Mouse (Mus musculus): Measurements from ENCODE around the gene Map3k5.

Gene Map3k5

DNA sequence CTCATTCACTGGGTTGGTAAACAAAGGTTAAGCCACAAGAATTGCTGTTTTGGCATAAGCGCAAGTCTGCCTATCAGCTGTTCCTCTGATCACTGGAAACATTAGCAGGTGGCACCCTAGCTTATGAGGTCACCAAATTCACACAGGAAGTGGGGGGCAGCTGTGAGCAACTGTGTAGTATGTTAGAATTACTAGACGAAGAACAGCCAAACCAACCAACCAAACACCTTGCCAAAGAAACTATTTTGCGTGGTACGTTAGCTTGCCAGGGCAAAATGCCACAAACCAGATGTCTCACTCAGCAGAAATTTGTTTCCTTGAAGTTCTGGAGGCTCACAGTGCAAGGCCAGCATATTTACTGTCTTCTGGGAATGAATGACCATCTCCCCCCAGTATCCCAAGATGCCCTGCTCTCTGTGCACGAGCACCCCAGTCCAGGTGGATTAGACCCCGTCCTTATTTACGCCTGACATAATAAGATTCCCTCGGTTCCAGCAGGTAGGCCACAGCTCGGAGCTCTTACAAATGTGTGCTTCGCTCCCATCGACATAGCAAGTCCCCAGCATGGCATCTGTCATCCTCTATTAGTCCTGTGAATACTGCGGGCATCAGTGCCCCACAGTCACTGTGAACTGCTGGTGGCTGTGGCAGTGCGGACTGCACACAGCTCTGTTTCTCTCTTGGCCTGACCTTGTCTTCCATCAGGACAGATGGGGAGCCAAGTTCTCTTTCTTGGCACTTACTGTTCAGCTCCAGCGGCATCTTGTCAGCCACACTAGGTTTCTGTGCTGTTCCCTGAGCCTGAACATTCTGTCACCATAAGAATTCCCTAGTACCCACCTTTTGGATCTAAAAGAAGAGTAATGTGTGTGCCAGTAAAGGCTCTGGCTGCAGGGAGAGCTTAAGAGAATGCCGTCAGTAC lies 185.5 kb downstream of the Map3k5 start:
- DNase-seq, result no peak

- no peak for DNase-seq
Observed at GRCm38 (mm10) chr10:20121981-20122380, 187.7 kb downstream of the Map3k5 start.

DNA sequence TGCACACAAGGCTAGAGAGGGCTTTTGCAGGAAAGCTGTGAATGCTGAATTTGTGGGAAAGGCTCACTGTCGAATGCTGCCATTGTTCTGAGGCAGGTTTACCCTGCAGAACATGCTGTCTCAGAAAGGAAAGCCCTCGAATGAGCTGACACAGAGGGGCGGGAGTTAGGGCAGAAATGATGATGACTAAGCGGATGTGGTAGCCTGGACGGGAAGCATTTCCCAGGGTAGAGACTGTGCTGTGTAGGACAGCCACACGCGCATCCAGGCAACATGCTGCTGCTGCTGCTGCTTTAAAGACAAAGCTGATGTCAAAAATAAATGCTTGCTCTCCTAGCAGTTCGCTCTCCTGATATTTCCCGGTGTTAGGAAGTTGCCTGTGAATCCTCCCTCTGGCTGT lies 189.1 kb downstream of the Map3k5 start:
- no peak for DNase-seq

- no peak for DNase-seq
Observed at GRCm38 (mm10) chr10:20124576-20124975, 190.3 kb downstream of the Map3k5 start.

GRCm38 (mm10) chr10:20125226-20125625 lies 191.0 kb downstream of the Map3k5 start:
- DNase-seq, result peak; percentile 81

DNA sequence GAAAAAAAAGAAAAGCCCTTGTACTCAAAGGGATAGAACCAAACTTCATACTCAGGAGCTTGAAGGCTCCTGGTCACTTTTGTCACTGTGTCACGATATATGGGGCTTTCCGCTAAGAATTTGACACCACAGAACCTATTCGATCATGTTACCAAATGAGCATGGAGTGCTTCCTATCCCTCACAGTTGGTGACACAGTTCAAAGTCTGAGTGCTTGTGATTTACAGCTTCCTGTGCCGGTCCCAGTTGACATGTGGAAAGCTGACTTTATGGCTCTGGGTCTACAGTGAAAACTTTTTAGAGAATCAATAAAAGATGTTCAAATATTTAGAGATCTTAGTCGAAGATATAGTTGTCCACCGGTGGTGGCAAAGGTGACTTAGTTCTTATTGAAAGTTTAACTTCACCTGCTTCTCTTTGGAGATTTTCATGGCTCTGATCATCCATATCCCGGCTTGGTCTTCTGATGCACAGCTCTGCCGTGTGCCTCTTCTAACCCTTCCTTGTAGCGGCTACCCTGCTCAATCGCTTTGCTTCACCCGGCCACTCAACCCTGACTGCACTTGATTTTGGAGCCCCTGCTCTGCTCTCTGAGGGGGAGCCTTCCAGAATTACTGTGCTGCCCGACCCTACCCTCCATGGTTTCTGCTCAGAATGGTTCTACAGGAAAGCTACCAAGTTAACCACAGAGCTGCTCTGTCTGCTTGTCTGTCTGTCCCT lies 198.8 kb downstream of the Map3k5 start:
- no peak for DNase-seq

GRCm38 (mm10) chr10:20135350-20136058 lies 201.2 kb downstream of the Map3k5 start:
- no peak for DNase-seq

DNA sequence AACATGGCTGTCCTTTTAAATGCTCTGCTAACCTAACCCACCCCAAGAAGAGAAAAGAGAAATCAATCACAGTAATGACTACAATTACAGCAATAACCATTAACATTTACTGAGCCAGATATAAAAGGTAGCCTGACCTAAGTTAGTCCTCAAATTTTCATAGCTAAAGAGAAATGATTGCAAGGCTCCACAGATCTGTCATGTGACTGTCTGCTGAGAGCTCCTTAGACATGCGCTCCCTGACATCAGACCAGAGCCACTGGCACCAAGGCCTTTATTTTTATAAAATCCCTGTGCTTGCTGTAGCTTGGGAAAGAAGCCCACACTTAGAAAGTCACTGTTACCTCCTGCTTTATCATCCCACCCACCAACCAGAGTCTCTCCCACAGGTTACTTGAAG lies 202.2 kb downstream of the Map3k5 start:
- DNase-seq, result no peak

DNA sequence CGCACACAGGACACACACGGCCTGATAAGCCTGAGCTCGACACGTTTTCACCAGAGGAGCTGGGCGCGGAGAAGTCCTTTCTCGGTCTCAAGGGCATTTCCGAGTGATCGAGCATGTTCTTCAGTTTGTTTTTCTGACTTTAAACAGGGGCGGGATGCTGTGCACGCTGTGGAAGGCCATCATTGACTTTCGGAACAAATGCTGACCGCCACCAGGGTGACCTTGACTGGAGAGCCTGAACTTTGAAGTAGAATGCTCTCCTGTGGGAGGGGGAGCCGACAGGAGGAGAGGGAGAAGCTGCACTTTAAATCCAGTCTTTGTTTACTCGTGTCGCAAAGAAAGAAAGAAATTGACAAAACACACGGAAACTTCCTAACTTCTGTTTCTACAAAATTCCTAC lies 207.1 kb downstream of the Map3k5 start:
- DNase-seq, result no peak

GRCm38 (mm10) chr10:20148130-20148772 lies 214.0 kb downstream of the Map3k5 start, which contains the start of gene Map7:
Map7 (plus strand) TSS chr10:20148471.
- DNase-seq, result peak; percentile 50

GRCm38 (mm10) chr10:20148773-20149120 lies 214.5 kb downstream of the Map3k5 start:
- DNase-seq, result peak; percentile 74

- peak; percentile 79 for DNase-seq
Observed at GRCm38 (mm10) chr10:20149121-20149834, 215.0 kb downstream of the Map3k5 start.

GRCm38 (mm10) chr10:20149835-20150355 lies 215.6 kb downstream of the Map3k5 start:
- no peak for DNase-seq

DNA sequence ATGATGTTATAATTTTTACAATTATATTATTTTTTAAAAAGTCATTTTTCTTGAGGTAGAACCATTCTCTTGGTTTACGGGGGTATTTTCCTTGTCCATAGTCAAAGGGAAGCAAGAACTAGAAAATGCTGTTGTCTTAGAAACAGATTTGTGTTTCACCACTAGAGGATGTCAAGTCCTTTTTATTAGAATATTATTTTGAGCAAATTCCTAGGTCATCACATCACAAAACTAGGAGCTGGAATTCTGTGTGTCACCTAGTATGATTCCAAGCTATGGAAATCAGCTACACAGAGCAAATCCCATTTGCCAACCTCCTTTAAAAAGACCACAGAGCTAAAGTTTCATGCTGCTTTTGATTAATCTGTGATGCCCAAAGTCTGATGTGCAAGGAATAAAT lies 217.9 kb downstream of the Map3k5 start:
- no peak for DNase-seq

DNA sequence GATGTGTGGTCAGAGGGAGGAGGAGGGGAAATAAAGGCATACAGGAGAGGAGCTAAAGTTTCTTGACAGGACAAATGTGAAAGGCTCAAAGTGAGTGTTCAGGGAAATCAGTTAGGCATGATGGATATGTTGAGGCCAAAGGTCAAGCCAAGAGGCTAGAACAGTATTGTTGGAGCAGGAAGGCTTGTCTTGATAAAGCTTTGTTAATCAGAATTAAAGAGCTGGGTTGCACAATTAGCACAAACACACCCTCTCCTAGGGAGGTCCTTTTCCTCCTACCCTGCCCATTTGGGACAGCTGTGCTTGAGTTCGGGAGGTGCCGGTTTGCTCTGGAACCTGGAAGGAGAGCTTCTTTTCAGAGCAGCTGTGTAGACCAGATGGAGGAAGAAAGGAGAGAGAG lies 219.2 kb downstream of the Map3k5 start:
- no peak for DNase-seq

- DNase-seq, result no peak
Observed at GRCm38 (mm10) chr10:20155401-20155800, 221.1 kb downstream of the Map3k5 start.

DNA sequence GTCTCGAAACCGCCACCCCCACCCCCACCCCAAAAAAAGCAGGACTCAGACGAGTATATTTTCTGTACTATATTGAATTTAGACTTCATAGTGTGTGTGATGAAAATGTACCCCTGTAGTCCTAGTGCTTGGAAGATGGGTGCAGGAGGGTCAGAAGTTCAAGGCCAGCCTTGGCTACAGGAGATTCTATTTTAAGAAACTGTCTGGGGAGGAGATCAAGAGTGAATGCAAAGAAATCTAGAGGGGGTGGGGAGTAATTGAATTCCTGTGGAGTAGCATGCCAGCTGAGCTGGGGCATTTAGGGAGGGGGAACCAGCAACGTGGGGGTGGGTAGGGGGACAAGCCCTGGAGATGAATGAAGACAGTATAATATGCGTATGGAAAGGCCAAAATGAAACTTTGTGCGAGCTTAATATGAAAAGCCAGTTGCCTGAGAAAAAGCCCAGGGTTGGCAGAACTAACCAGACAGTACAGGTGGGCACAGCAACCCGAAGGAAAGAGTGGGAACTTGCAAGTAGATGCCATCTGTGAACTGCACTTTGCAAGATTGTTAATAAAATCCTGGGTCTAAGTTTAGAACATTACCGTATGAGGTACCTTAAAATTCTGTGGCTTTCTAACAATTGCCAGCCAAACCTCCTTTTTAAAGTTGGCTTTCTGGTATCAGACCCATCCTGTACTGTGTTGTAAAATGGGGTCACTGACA lies 222.9 kb downstream of the Map3k5 start:
- DNase-seq, result no peak

DNA sequence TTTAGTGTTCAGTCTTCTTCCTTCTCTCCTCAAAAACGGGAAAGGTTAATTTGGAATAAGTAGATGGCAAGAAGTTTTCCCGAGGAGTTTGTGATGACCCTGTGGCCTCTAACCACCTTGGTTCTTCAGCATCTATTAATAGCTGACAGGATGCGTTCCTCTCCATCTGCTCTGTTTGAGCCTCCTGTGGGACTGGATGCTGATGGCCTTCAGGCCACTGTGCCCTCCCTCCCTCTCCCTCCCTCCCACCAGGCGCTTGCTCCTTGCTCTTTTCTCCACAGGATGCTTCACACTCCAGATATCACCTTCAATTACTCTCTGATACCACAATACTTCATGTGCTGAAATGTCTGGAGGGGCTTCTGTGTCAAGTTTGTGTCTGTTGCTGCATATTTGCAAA lies 224.5 kb downstream of the Map3k5 start:
- no peak for DNase-seq

DNA sequence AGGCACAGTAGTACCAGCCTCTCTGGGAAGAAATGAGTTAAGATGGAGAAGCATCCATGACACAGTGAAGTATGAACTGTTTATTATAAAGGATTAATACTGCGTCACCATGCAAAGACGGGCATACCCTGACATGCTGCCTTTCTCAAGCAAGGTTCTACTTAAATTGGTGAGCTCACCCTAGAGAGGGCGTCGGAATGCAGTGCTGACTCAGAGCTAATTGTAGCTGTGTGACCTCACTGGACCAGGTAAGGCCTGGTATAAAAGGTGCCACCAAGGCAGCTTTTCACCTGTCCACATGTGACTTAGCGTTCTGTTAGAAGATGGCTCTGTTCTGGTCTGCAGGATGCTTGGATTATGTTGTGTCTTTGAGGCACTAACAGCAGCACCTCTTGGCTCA lies 225.0 kb downstream of the Map3k5 start:
- no peak for DNase-seq

DNA sequence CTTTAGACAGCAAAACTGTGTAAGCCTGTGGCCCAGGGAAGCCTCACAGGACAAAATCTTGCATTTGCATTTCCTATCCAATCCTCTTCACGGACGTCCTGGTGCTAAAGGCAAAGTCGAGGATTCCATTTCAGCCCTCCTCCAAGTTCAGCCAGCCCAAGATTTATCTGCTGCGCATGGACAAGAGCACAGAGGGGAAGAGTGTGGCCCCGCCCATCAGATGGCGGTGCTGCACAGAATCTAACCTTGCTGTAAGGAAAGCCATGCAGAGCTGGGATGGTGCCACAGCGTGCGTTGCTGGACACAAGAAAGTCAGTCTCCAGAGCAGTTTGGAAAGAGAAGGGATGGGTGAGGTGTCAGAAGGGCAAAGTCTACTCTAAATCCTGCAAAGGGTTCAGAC lies 226.6 kb downstream of the Map3k5 start:
- no peak for DNase-seq

GRCm38 (mm10) chr10:20164810-20165209 lies 230.5 kb downstream of the Map3k5 start:
- DNase-seq, result no peak

All from cerebellum, adult 9-10 months (tissue).